Mouse (Mus musculus): ENCODE measurements at regions not wholly inside any gene's neighbourhood (a gene's known extent, or its start where the extent isn't known, plus 50 kb on each side); places are given as distances from the start of the nearest gene placed in this dataset.

- H3K9ac ChIP-seq, result no peak overlapping the region
- no peak overlapping the region for H3K4me2 ChIP-seq
- ATAC-seq (ENCODE audit: low read depth) (no peak), DNase-seq (no peak)
- WGBS (ENCODE audit: insufficient replicate concordance), result 61% methylated on average over 6 of the region's 6 CpGs
- H3K9me3 ChIP-seq (replicated peaks), result no peaks in the 10 kb centered on the region
- no peaks in the 10 kb centered on the region for H3K4me1 ChIP-seq (replicated peaks)
- H3K36me3 ChIP-seq, result no peaks in the 10 kb centered on the region
- H3K27me3 ChIP-seq, result no peaks in the 10 kb centered on the region
- H3K27ac ChIP-seq, result no peak overlapping the region
- no peak overlapping the region for H3K4me3 ChIP-seq (replicated peaks)
These were observed 472.5 kb downstream of the Slc4a3 start for GRCm38 (mm10) chr1:76018588-76018987.

GRCm38 (mm10) chr1:76019071-76019470, 473.0 kb downstream of the Slc4a3 start:
- H3K9ac ChIP-seq, result no peak overlapping the region
- H3K4me3 ChIP-seq (replicated peaks), result no peak overlapping the region
- H3K4me2 ChIP-seq, result no peak overlapping the region
- no peak for DNase-seq
- ATAC-seq (ENCODE audit: low read depth), result peak; percentile 73
- 61% methylated on average over 11 of the region's 11 CpGs for WGBS (ENCODE audit: insufficient replicate concordance)
- no peaks in the 10 kb centered on the region for H3K9me3 ChIP-seq (replicated peaks)
- H3K27me3 ChIP-seq, result no peaks in the 10 kb centered on the region
- no peaks in the 10 kb centered on the region for H3K4me1 ChIP-seq (replicated peaks)
- no peak overlapping the region for H3K27ac ChIP-seq
- H3K36me3 ChIP-seq, result no peaks in the 10 kb centered on the region

GRCm38 (mm10) chr1:76024650-76025049, 478.6 kb downstream of the Slc4a3 start:
- Histone ChIP-seq H3K9ac (no peak overlapping the region), H3K27ac (no peak overlapping the region), H3K4me2 (no peak overlapping the region), H3K9me3 (replicated peaks) (no peaks in the 10 kb centered on the region), H3K4me1 (replicated peaks) (no peaks in the 10 kb centered on the region), H3K27me3 (no peaks in the 10 kb centered on the region), H3K36me3 (no peaks in the 10 kb centered on the region), H3K4me3 (replicated peaks) (no peak overlapping the region)
- 64% methylated on average over 3 of the region's 3 CpGs for WGBS (ENCODE audit: insufficient replicate concordance)
- DNase-seq (no peak), ATAC-seq (ENCODE audit: low read depth) (no peak)

GRCm38 (mm10) chr1:76025389-76025788, 479.3 kb downstream of the Slc4a3 start:
- Histone ChIP-seq H3K9ac (no peak overlapping the region), H3K4me2 (no peak overlapping the region), H3K4me1 (replicated peaks) (no peaks in the 10 kb centered on the region), H3K36me3 (no peaks in the 10 kb centered on the region), H3K27ac (no peak overlapping the region), H3K9me3 (replicated peaks) (no peaks in the 10 kb centered on the region), H3K4me3 (replicated peaks) (no peak overlapping the region), H3K27me3 (no peaks in the 10 kb centered on the region)
- ATAC-seq (ENCODE audit: low read depth) (no peak), DNase-seq (no peak)
- 57% methylated on average over 4 of the region's 4 CpGs for WGBS (ENCODE audit: insufficient replicate concordance)

- Histone ChIP-seq H3K4me1 (replicated peaks) (no peaks in the 10 kb centered on the region; the same call in 1 of the 2 replicates), H3K4me3 (replicated peaks) (no peak overlapping the region), H3K9ac (no peak overlapping the region), H3K36me3 (no peaks in the 10 kb centered on the region), H3K27me3 (no peaks in the 10 kb centered on the region), H3K27ac (no peak overlapping the region), H3K9me3 (replicated peaks) (no peaks in the 10 kb centered on the region), H3K4me2 (no peak overlapping the region)
- WGBS (ENCODE audit: insufficient replicate concordance), result 36% methylated on average over 1 of the region's 1 CpGs
- ATAC-seq (ENCODE audit: low read depth), result no peak
- DNase-seq, result no peak
These were observed 483.0 kb downstream of the Slc4a3 start for GRCm38 (mm10) chr1:76029059-76029458.

- no peak for DNase-seq
These were observed 485.3 kb downstream of the Slc4a3 start for GRCm38 (mm10) chr1:76031171-76031922.

GRCm38 (mm10) chr1:76031923-76032285, 485.8 kb downstream of the Slc4a3 start:
- 0 out of 2 replicates have a peak overlapping the region, but pooled peaks have one; percentile 23 for H3K27ac ChIP-seq
- H3K4me3 ChIP-seq (replicated peaks), result no peak overlapping the region
- ATAC-seq (ENCODE audit: low read depth) (no peak), DNase-seq (no peak)
- no peaks in the 10 kb centered on the region for H3K36me3 ChIP-seq
- H3K27me3 ChIP-seq, result no peaks in the 10 kb centered on the region
- H3K9ac ChIP-seq, result no peak overlapping the region
- H3K4me1 ChIP-seq (replicated peaks), result no peaks in the 10 kb centered on the region; the same call in 1 of the 2 replicates
- H3K4me2 ChIP-seq, result no peak overlapping the region
- WGBS (ENCODE audit: insufficient replicate concordance), result 52% methylated on average over 4 of the region's 4 CpGs
- H3K9me3 ChIP-seq (replicated peaks), result no peaks in the 10 kb centered on the region

More at GRCm38 (mm10) chr1:76031171-76031922, 485.3 kb downstream of the Slc4a3 start:
- WGBS (ENCODE audit: insufficient replicate concordance), result 48% methylated on average over 11 of the region's 11 CpGs
- ATAC-seq (ENCODE audit: low read depth), result 0 out of 2 replicates have a peak, but pooled peaks have one; percentile 53
- H3K4me3 ChIP-seq (replicated peaks), result no peak overlapping the region
- H3K27ac ChIP-seq, result 0 out of 2 replicates have a peak overlapping the region, but pooled peaks have one; percentile 23
- H3K27me3 ChIP-seq, result no peaks in the 10 kb centered on the region
- no peaks in the 10 kb centered on the region for H3K36me3 ChIP-seq
- H3K4me2 ChIP-seq, result no peak overlapping the region
- no peaks in the 10 kb centered on the region; the same call in 1 of the 2 replicates for H3K4me1 ChIP-seq (replicated peaks)
- no peaks in the 10 kb centered on the region for H3K9me3 ChIP-seq (replicated peaks)
- H3K9ac ChIP-seq, result no peak overlapping the region

GRCm38 (mm10) chr1:76032626-76033025, 486.6 kb downstream of the Slc4a3 start:
- DNase-seq, result no peak
- no peaks in the 10 kb centered on the region for H3K9me3 ChIP-seq (replicated peaks)
- no peak for ATAC-seq (ENCODE audit: low read depth)
- no peaks in the 10 kb centered on the region for H3K27me3 ChIP-seq
- no peak overlapping the region for H3K27ac ChIP-seq
- H3K4me2 ChIP-seq, result no peak overlapping the region
- no peaks in the 10 kb centered on the region; the same call in 1 of the 2 replicates for H3K4me1 ChIP-seq (replicated peaks)
- H3K4me3 ChIP-seq (replicated peaks), result no peak overlapping the region
- H3K36me3 ChIP-seq, result no peaks in the 10 kb centered on the region
- WGBS (ENCODE audit: insufficient replicate concordance), result 50% methylated on average over 3 of the region's 3 CpGs
- no peak overlapping the region for H3K9ac ChIP-seq

- WGBS (ENCODE audit: insufficient replicate concordance), result 42% methylated on average over 3 of the region's 3 CpGs
- no peak overlapping the region for H3K4me2 ChIP-seq
- DNase-seq (no peak), ATAC-seq (ENCODE audit: low read depth) (no peak)
- no peaks in the 10 kb centered on the region for H3K9me3 ChIP-seq (replicated peaks)
- H3K36me3 ChIP-seq, result no peaks in the 10 kb centered on the region
- no peaks in the 10 kb centered on the region; the same call in 1 of the 2 replicates for H3K4me1 ChIP-seq (replicated peaks)
- no peak overlapping the region for H3K27ac ChIP-seq
- no peaks in the 10 kb centered on the region for H3K27me3 ChIP-seq
- no peak overlapping the region for H3K4me3 ChIP-seq (replicated peaks)
- no peak overlapping the region for H3K9ac ChIP-seq
These were observed 490.2 kb downstream of the Slc4a3 start for GRCm38 (mm10) chr1:76036316-76036715.

- Histone ChIP-seq H3K4me3 (replicated peaks) (no peak overlapping the region), H3K36me3 (no peaks in the 10 kb centered on the region), H3K27ac (no peak overlapping the region), H3K9ac (no peak overlapping the region), H3K9me3 (replicated peaks) (no peaks in the 10 kb centered on the region), H3K27me3 (no peaks in the 10 kb centered on the region), H3K4me1 (replicated peaks) (no peaks in the 10 kb centered on the region), H3K4me2 (no peak overlapping the region)
- ATAC-seq (ENCODE audit: low read depth) (no peak), DNase-seq (no peak)
- 51% methylated on average over 4 of the region's 4 CpGs for WGBS (ENCODE audit: insufficient replicate concordance)
These were observed 493.1 kb downstream of the Slc4a3 start for GRCm38 (mm10) chr1:76039029-76039655.

GRCm38 (mm10) chr1:76039661-76040060, 493.6 kb downstream of the Slc4a3 start:
- H3K4me1 ChIP-seq (replicated peaks), result no peaks in the 10 kb centered on the region
- H3K27me3 ChIP-seq, result no peaks in the 10 kb centered on the region
- H3K27ac ChIP-seq, result no peak overlapping the region
- DNase-seq (no peak), ATAC-seq (ENCODE audit: low read depth) (no peak)
- no peak overlapping the region for H3K4me2 ChIP-seq
- H3K4me3 ChIP-seq (replicated peaks), result no peak overlapping the region
- H3K9ac ChIP-seq, result no peak overlapping the region
- no peaks in the 10 kb centered on the region for H3K9me3 ChIP-seq (replicated peaks)
- WGBS (ENCODE audit: insufficient replicate concordance), result 54% methylated on average over 4 of the region's 4 CpGs
- no peaks in the 10 kb centered on the region for H3K36me3 ChIP-seq

Data from liver, embryonic 13.5 days (tissue).